Mouse (Mus musculus): Measurements from ENCODE around the gene Ezh1. TPM values are rescaled to one million over a fixed set of nuclear protein-coding genes. Genes with fewer than 3 reads are reported as not detected.
A peak's percentile ranks its signal among the peaks of the same experiment; 100 is the strongest.

Gene Ezh1
- 0.65 and 2.0 TPM in 2 replicates for polyA plus RNA-seq (2012; ENCODE audit: insufficient read depth, low replicate concordance)

DNA sequence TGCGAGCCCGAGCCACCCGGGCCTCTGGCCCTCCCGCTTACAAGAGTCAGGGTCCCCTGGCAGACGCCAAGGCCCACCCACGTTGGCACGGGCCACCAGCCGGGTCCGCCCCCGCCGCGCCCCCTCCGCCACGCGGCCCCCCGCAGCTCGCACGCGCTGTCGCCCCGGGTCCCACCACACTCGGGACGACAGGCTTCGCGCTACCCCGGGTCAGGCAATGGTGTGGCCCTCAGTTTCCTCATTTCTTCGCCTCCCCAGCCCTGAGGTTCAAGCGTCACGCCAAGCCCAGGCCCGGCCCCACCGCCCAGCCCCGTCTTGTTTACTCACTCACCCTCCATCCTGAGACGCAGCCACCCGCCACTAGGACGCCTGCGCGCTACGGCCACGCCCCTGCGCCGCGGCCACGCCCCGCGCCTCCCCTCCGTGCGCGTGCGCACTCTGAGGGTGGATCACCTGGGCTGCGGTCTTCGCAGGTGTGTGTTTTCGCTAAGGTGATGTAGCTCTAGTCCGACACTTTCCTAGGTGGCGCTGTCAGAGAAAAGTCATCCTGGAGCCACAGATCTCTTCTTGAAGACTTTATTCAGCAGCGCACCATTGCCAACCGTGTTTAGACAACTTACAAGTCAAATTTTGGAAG is at the start of gene Ezh1:
Gene Ezh1 (minus strand): TSS at position 399 of the 637 bp plus-strand sequence.
- Histone ChIP-seq H3K4me1 (peaks cover 34% of the 10 kb centered on the region), H3K9me3 (no peaks in the 10 kb centered on the region), H3K4me3 (replicated peaks) (peak within 1 kb of the TSS; percentile 97), H3K27me3 (replicated peaks) (peaks cover 36% of the 10 kb centered on the region), H3K36me3 (replicated peaks; ENCODE audit: low read length) (peaks cover 4% of the 10 kb centered on the region)
- TF ChIP-seq FLI1 (IDR thresholded peaks at IDR 0.05; ENCODE audit: low read length), result no peak
- TF ChIP-seq GATA1 (IDR thresholded peaks at IDR 0.05; ENCODE audit: borderline replicate concordance, low read length), result no peak

DNA sequence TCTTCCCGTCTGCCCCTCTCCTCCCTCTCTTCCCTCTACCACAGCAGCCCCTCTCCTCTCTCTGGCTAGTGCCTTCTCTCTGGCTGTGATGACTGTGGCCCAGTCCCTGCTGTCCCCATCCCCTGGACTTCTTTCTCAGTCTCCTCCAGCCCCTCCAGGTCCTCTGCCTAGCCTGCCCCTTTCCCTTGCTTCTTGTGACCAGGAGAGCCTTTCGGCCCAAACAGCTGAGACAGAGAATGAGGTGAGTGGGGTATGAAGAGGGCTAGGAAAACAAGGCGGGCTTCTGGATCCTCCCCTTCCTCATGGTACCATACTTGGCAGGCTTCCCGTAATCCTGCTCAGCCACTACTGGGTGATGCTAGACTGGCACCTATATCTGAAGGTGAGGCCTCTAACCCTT is 49.0 kb upstream of the Ezh1 start:
- Histone ChIP-seq H3K4me3 (replicated peaks) (peak overlapping the region; percentile 18), H3K9me3 (no peaks in the 10 kb centered on the region), H3K36me3 (replicated peaks; ENCODE audit: low read length) (peaks cover 29% of the 10 kb centered on the region), H3K4me1 (peaks cover 70% of the 10 kb centered on the region), H3K27me3 (replicated peaks) (peaks cover 24% of the 10 kb centered on the region)
- TF ChIP-seq FLI1 (IDR thresholded peaks at IDR 0.05; ENCODE audit: low read length) (no peak), GATA1 (IDR thresholded peaks at IDR 0.05; ENCODE audit: borderline replicate concordance, low read length) (no peak)

DNA sequence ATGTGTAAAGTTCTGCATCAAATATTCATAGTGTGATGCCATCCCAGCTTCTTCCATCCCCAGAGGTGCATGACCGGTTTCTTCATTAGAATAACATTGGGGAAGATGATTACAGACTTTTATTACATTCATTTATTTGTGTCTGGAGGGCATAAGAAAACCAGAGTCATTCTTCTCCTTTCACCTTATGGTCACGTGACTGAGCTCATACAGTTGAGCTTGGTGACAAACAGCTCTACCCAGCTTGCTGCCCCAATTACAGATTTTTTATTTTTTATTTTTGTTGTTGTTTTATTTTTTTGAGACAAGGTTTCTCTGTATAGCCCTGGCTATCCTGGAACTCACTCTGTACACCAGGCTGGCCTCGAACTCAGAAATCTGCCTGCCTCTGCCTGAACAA is 46.2 kb upstream of the Ezh1 start:
- Histone ChIP-seq H3K27me3 (replicated peaks) (peaks cover 44% of the 10 kb centered on the region), H3K9me3 (peaks cover 5% of the 10 kb centered on the region), H3K4me1 (peaks cover 63% of the 10 kb centered on the region), H3K36me3 (replicated peaks; ENCODE audit: low read length) (peaks cover 26% of the 10 kb centered on the region), H3K4me3 (replicated peaks) (no peak overlapping the region)
- TF ChIP-seq GATA1 (IDR thresholded peaks at IDR 0.05; ENCODE audit: borderline replicate concordance, low read length) (no peak), FLI1 (IDR thresholded peaks at IDR 0.05; ENCODE audit: low read length) (no peak)

GRCm38 (mm10) chr11:101269577-101270116 is 43.4 kb upstream of the Ezh1 start:
- Histone ChIP-seq H3K27me3 (replicated peaks) (peaks cover 66% of the 10 kb centered on the region), H3K9me3 (peaks cover 13% of the 10 kb centered on the region), H3K36me3 (replicated peaks; ENCODE audit: low read length) (peaks cover 10% of the 10 kb centered on the region), H3K4me3 (replicated peaks) (no peak overlapping the region), H3K4me1 (peaks cover 44% of the 10 kb centered on the region)
- TF ChIP-seq GATA1 (IDR thresholded peaks at IDR 0.05; ENCODE audit: borderline replicate concordance, low read length) (no peak), FLI1 (IDR thresholded peaks at IDR 0.05; ENCODE audit: low read length) (no peak)

DNA sequence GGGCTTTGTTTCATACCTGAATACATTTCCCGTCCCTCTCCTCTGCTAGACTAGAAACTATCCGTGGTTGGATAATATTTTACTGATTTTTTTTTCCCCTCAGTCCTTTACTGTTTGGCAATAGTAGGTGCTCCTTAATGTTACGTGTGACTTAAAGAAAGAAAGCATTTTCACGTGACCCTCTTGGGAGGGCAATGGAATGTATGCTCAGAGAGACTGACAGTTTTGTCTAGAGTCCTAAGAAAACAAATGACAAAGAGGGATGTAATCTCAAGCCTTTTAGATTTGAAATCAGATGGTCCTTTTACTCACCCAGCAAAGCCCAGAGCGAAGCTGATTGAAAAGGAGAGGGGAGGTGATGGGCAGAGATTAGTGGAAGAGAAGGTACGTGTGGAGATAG is 39.6 kb upstream of the Ezh1 start:
- H3K27me3 ChIP-seq (replicated peaks), result peaks cover 81% of the 10 kb centered on the region
- peaks cover 7% of the 10 kb centered on the region for H3K36me3 ChIP-seq (replicated peaks; ENCODE audit: low read length)
- peaks cover 56% of the 10 kb centered on the region for H3K4me1 ChIP-seq
- TF ChIP-seq FLI1 (IDR thresholded peaks at IDR 0.05; ENCODE audit: low read length) (no peak), GATA1 (IDR thresholded peaks at IDR 0.05; ENCODE audit: borderline replicate concordance, low read length) (no peak)
- peaks cover 13% of the 10 kb centered on the region for H3K9me3 ChIP-seq
- no peak overlapping the region for H3K4me3 ChIP-seq (replicated peaks)

DNA sequence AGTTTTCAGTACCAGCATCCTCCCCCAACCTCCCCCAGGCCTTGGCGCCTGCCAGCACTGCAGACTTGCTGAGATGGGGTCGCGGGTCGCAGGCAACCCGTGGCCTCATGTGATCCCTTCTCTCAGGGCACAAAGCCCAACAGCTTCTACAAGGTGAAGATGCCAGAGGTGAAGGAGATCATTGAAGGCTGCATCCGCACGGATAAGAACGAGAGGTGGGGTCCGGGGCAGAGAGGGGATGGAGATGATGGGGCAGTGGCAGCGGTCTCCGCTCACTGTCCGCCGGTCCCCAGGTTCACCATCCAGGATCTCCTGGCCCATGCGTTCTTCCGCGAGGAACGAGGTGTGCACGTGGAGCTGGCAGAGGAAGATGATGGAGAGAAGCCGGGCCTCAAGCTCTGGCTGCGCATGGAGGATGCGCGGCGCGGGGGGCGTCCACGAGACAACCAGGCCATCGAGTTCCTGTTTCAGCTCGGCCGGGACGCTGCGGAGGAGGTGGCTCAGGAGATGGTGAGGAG is 38.8 kb upstream of the Ezh1 start:
- peaks cover 13% of the 10 kb centered on the region for H3K9me3 ChIP-seq
- TF ChIP-seq FLI1 (IDR thresholded peaks at IDR 0.05; ENCODE audit: low read length) (no peak), GATA1 (IDR thresholded peaks at IDR 0.05; ENCODE audit: borderline replicate concordance, low read length) (no peak)
- H3K4me3 ChIP-seq (replicated peaks), result peak overlapping the region; percentile 42
- peaks cover 83% of the 10 kb centered on the region for H3K27me3 ChIP-seq (replicated peaks)
- H3K4me1 ChIP-seq, result peaks cover 56% of the 10 kb centered on the region
- H3K36me3 ChIP-seq (replicated peaks; ENCODE audit: low read length), result peaks cover 7% of the 10 kb centered on the region

- TF ChIP-seq FLI1 (IDR thresholded peaks at IDR 0.05; ENCODE audit: low read length) (no peak), GATA1 (IDR thresholded peaks at IDR 0.05; ENCODE audit: borderline replicate concordance, low read length) (no peak)
- Histone ChIP-seq H3K4me1 (peaks cover 59% of the 10 kb centered on the region), H3K27me3 (replicated peaks) (peaks cover 74% of the 10 kb centered on the region), H3K9me3 (peaks cover 13% of the 10 kb centered on the region), H3K4me3 (replicated peaks) (no peak overlapping the region), H3K36me3 (replicated peaks; ENCODE audit: low read length) (peaks cover 15% of the 10 kb centered on the region)
Observed at GRCm38 (mm10) chr11:101263989-101264280, 37.7 kb upstream of the Ezh1 start.

- peaks cover 68% of the 10 kb centered on the region for H3K27me3 ChIP-seq (replicated peaks)
Observed at GRCm38 (mm10) chr11:101263138-101263988, 37.1 kb upstream of the Ezh1 start.

DNA sequence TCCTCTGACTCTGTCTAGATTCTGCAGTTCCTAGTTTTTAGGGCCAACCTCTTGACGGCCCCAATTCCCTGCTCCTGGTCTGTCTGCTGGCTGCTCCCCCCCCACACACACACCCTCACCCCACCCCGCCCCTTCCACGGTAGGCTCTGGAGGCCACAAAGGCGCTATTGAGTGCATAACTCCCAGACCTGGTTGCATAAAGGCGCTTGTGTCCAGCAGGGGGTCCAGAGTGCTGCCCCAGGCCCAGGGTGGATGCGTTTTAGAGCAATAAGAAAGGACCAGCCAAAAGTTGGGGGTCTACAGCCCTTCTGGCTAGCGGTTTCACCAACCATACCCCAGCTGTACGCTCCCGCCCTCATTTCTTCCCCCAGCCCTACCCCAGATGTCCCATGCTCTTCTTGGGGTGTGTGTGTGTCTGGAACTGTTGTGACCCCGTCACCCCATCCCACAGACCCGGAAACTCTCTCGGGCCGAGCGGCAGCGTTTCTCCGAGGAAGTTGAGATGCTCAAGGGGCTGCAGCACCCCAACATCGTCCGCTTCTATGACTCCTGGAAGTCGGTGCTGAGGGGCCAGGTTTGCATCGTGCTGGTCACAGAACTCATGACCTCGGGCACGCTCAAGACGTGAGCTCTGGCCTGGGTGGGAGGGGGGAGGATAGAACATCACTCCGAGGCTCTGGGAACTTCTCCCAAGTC is 36.2 kb upstream of the Ezh1 start:
- Histone ChIP-seq H3K9me3 (peaks cover 7% of the 10 kb centered on the region; the same call in 1 of the 2 replicates), H3K36me3 (replicated peaks; ENCODE audit: low read length) (peaks cover 30% of the 10 kb centered on the region), H3K4me3 (replicated peaks) (peak overlapping the region; percentile 84), H3K4me1 (peaks cover 69% of the 10 kb centered on the region), H3K27me3 (replicated peaks) (peaks cover 63% of the 10 kb centered on the region)
- TF ChIP-seq FLI1 (IDR thresholded peaks at IDR 0.05; ENCODE audit: low read length), result no peak
- TF ChIP-seq GATA1 (IDR thresholded peaks at IDR 0.05; ENCODE audit: borderline replicate concordance, low read length), result no peak

More at GRCm38 (mm10) chr11:101263138-101263988, 37.1 kb upstream of the Ezh1 start:
- peaks cover 20% of the 10 kb centered on the region for H3K36me3 ChIP-seq (replicated peaks; ENCODE audit: low read length)
- peaks cover 64% of the 10 kb centered on the region for H3K4me1 ChIP-seq
- H3K9me3 ChIP-seq, result peaks cover 13% of the 10 kb centered on the region
- TF ChIP-seq GATA1 (IDR thresholded peaks at IDR 0.05; ENCODE audit: borderline replicate concordance, low read length) (no peak), FLI1 (IDR thresholded peaks at IDR 0.05; ENCODE audit: low read length) (no peak)
- H3K4me3 ChIP-seq (replicated peaks), result no peak overlapping the region

Data from megakaryocyte, embryonic 14.5 days (primary cell).